Mouse (Mus musculus) myocyte (in vitro differentiated cells): ENCODE measurements around the gene Col6a5. TPM values are rescaled to one million over a fixed set of nuclear protein-coding genes. Genes with fewer than 3 reads are reported as not detected.
"Not testable (repeated sequence)": the region's sequence is repeated elsewhere in the genome, so short reads cannot be mapped to it uniquely, and the experiment has no call there.

ENCODE experiments used
- H3K27me3 ChIP-seq: one replicate; pipeline ENCODE4 v1.6.1; 2011; ENCODE audit not compliant: control insufficient read depth, insufficient read depth, insufficient read length
- H3K36me3 ChIP-seq: one replicate; pipeline ENCODE4 v1.6.1; 2011; ENCODE audit not compliant: control insufficient read depth, insufficient read depth
- H3K4me2 ChIP-seq: one replicate; pipeline ENCODE4 v1.6.1; 2011; ENCODE audit warnings: low read depth, control low read depth
- H3K4me3 ChIP-seq: one replicate; pipeline ENCODE4 v1.5.1; 2011; ENCODE audit warnings: mild to moderate bottlenecking, control low read depth, moderate library complexity
- H3K79me2 ChIP-seq: one replicate; pipeline ENCODE4 v1.6.1; 2011; ENCODE audit not compliant: control insufficient read depth, insufficient read depth
- H3ac ChIP-seq: one replicate; pipeline ENCODE4 v1.6.1; 2011; ENCODE audit not compliant: control insufficient read depth, insufficient read length
- CEBPB ChIP-seq: IDR thresholded peaks from 2 replicates; pipeline ENCODE4 v1.6.1; 2011; ENCODE audit warnings: mild to moderate bottlenecking, moderate library complexity; ENCODE audit not compliant: poor library complexity, insufficient read depth, severe bottlenecking
- E2F4 ChIP-seq: IDR thresholded peaks from one replicate; pipeline ENCODE4 v1.6.1; 2011; ENCODE audit warnings: mild to moderate bottlenecking, control low read depth, moderate library complexity; ENCODE audit not compliant: insufficient read depth
- MAX ChIP-seq: IDR thresholded peaks from one replicate; pipeline ENCODE4 v1.6.1; 2011; ENCODE audit warnings: low read depth, mild to moderate bottlenecking, control low read depth
- MYOD1 ChIP-seq, 3 experiments: IDR thresholded peaks; one replicate each; pipeline ENCODE4 v1.6.1; 2011; ENCODE audit warnings: control low read depth in 2 of 3, low read depth in 2 of 3, mild to moderate bottlenecking in 2 of 3, moderate library complexity in 1 of 3; ENCODE audit not compliant: insufficient read length in 2 of 3, control insufficient read depth in 1 of 3
- MYOG ChIP-seq, 3 experiments: IDR thresholded peaks; one replicate each; pipeline ENCODE4 v1.6.1; 2011; ENCODE audit warnings: control low read depth in 2 of 3, low read depth in 2 of 3, mild to moderate bottlenecking in 2 of 3; ENCODE audit not compliant: insufficient read length in 2 of 3, control insufficient read depth in 1 of 3, insufficient read depth in 1 of 3
- POLR2A ChIP-seq: IDR thresholded peaks from one replicate; pipeline ENCODE4 v1.6.1; 2011; ENCODE audit warnings: low read depth, mild to moderate bottlenecking, control low read depth, moderate library complexity; ENCODE audit not compliant: insufficient read length
- POLR2AphosphoS2 ChIP-seq: IDR thresholded peaks from one replicate; pipeline ENCODE4 v1.6.1; 2011; ENCODE audit warnings: low read depth, control low read depth; ENCODE audit not compliant: insufficient read length
- REST ChIP-seq: IDR thresholded peaks from one replicate; pipeline ENCODE4 v1.6.1; 2011; ENCODE audit warnings: mild to moderate bottlenecking, control low read depth, moderate library complexity; ENCODE audit not compliant: insufficient read depth, insufficient read length
- SRF ChIP-seq: IDR thresholded peaks from one replicate; pipeline ENCODE4 v1.6.1; 2011; ENCODE audit warnings: low read depth; ENCODE audit not compliant: control insufficient read depth, insufficient read length
- TCF12 ChIP-seq: IDR thresholded peaks from one replicate; pipeline ENCODE4 v1.6.1; 2011; ENCODE audit warnings: mild to moderate bottlenecking, control low read depth; ENCODE audit not compliant: poor library complexity, insufficient read depth, severe bottlenecking
- TCF3 ChIP-seq: IDR thresholded peaks from one replicate; pipeline ENCODE4 v1.6.1; 2011; ENCODE audit warnings: low read depth, control low read depth; ENCODE audit not compliant: insufficient read length
- USF1 ChIP-seq: IDR thresholded peaks from one replicate; pipeline ENCODE4 v1.6.1; 2011; ENCODE audit warnings: low read depth, mild to moderate bottlenecking, control low read depth, moderate library complexity
- polyA plus RNA-seq: library from polyadenylated mRNA; unstranded; fragments of >200 nt; fragmentation: generic; extraction: Trizol; gene quantifications from one replicate; pipeline ENCODE4 v1.2.1, GENCODE M21; 2012; ENCODE audit warnings: missing spikeins

Gene Col6a5
- polyA plus RNA-seq, 1 experiment: not detected

GRCm38 (mm10) chr9:105852778-105853065 is 107.7 kb downstream of the Col6a5 start:
- Histone ChIP-seq H3K4me3 (no peak overlapping the region), H3K4me2 (no peak overlapping the region), H3K36me3 (no peaks in the 10 kb centered on the region), H3K79me2 (no peaks in the 10 kb centered on the region), H3ac (no peak overlapping the region), H3K27me3 (no peaks in the 10 kb centered on the region)
- TF ChIP-seq MYOG (IDR thresholded peaks at IDR 0.05; ENCODE audit: control insufficient read depth in 1 of 3, insufficient read depth in 1 of 3, insufficient read length in 2 of 3, low read depth in 2 of 3) (no peak), POLR2AphosphoS2 (no peak), REST (no peak), POLR2A (no peak), MAX (no peak), CEBPB (no peak)

- H3K79me2 ChIP-seq: no peaks in the 10 kb centered on the region
- no peaks in the 10 kb centered on the region for H3K36me3 ChIP-seq
- TF ChIP-seq USF1: peak; percentile 2
- TF ChIP-seq SRF: no peak
- H3K4me3 ChIP-seq: no peak overlapping the region
- no peaks in the 10 kb centered on the region for H3K27me3 ChIP-seq
- no peak overlapping the region for H3ac ChIP-seq
- no peak overlapping the region for H3K4me2 ChIP-seq
Measured at GRCm38 (mm10) chr9:105852015-105852777, 108.2 kb downstream of the Col6a5 start.

DNA sequence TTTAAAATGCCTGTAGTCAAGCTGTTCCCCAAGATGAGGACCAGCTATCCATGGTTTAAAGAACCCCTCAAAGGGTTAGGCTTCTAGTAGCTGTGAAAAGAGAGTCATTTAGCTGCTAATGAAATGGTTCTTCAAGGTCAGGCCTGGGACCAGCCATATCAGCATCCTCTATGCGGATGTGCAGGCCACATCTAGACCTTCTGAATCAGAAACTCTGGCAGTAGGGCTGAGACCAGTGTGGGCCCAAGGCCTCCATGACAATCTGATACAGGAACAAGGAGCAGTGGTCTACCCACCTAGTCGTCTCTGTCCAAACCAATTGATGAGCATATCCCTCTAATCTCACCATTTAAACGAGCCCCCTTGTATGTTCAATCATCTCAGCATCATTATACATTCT is 109.4 kb downstream of the Col6a5 start:
- Histone ChIP-seq H3K36me3 (no peaks in the 10 kb centered on the region), H3K27me3 (no peaks in the 10 kb centered on the region), H3K4me2 (no peak overlapping the region), H3ac (no peak overlapping the region), H3K79me2 (no peaks in the 10 kb centered on the region), H3K4me3 (no peak overlapping the region)
- no peak for TF ChIP-seq CEBPB
- TF ChIP-seq TCF3: no peak
- no peak for TF ChIP-seq USF1
- TF ChIP-seq MAX: no peak
- no peak for TF ChIP-seq MYOD1 (IDR thresholded peaks at IDR 0.05; ENCODE audit: control insufficient read depth in 1 of 3, insufficient read length in 2 of 3, low read depth in 2 of 3)
- TF ChIP-seq SRF: no peak
- TF ChIP-seq POLR2AphosphoS2: no peak
- no peak for TF ChIP-seq REST

DNA sequence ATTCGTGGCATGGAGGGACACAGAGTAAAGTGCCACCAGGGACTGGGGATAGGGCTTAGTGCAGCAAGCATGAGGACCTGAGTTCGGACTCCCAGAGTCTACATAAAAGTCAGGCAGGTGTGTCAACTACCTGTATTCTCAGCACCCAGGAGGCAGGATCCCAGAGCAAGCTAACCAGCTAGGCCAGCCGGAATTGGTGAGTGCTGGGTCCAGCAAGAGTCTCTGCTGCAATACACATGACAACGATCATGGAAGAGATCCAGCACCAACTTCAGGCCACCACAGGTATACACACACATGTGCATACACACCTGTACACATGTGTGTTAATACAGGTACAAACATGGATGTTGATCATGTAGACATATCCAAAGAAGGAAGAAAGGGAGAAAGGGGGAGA is 112.0 kb downstream of the Col6a5 start:
- no peak overlapping the region for H3ac ChIP-seq
- H3K36me3 ChIP-seq: no peaks in the 10 kb centered on the region
- no peaks in the 10 kb centered on the region for H3K27me3 ChIP-seq
- no peak overlapping the region for H3K4me3 ChIP-seq
- H3K4me2 ChIP-seq: no peak overlapping the region
- no peak for TF ChIP-seq POLR2A
- H3K79me2 ChIP-seq: no peaks in the 10 kb centered on the region

GRCm38 (mm10) chr9:105847261-105847660 is 113.2 kb downstream of the Col6a5 start:
- Histone ChIP-seq H3K27me3 (no peaks in the 10 kb centered on the region), H3K36me3 (no peaks in the 10 kb centered on the region), H3K4me3 (no peak overlapping the region), H3K4me2 (no peak overlapping the region), H3K79me2 (no peaks in the 10 kb centered on the region), H3ac (no peak overlapping the region)
- TF ChIP-seq E2F4: no peak
- TF ChIP-seq POLR2AphosphoS2: no peak
- no peak for TF ChIP-seq CEBPB
- no peak for TF ChIP-seq SRF
- no peak for TF ChIP-seq MYOG (IDR thresholded peaks at IDR 0.05; ENCODE audit: control insufficient read depth in 1 of 3, insufficient read depth in 1 of 3, insufficient read length in 2 of 3, low read depth in 2 of 3)
- TF ChIP-seq REST: no peak
- TF ChIP-seq MYOD1 (IDR thresholded peaks at IDR 0.05; ENCODE audit: control insufficient read depth in 1 of 3, insufficient read length in 2 of 3, low read depth in 2 of 3): no peak
- TF ChIP-seq USF1: no peak
- TF ChIP-seq POLR2A: no peak
- no peak for TF ChIP-seq TCF12
- TF ChIP-seq MAX: no peak
- no peak for TF ChIP-seq TCF3

DNA sequence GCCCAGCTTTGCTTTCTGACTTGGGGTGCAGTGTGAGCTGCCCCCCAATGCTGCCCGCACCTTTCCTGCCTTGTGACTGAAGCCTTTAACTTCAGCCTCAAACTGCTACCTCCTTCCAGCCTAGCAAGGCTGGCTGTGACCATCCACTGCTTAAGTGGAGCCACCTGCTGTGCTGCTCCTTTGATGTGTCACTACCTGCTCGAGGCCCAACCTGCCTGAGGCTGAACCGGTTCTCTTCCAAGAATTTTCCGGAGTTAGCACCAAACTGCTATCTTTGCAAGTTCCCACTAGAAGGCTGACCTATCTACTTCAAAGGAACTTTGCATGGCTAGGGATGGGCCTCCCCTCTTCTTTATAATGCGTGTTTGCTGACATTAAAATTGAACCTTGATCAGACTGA is 119.1 kb downstream of the Col6a5 start:
- H3ac ChIP-seq, H3K79me2 ChIP-seq, H3K36me3 ChIP-seq, H3K4me2 ChIP-seq, H3K27me3 ChIP-seq, H3K4me3 ChIP-seq: not testable (repeated sequence)
